Mouse (Mus musculus) E14TG2a.4 (cell line): Measurements from ENCODE around the gene 5430427O19Rik.

Experiments
- H3K27me3 ChIP-seq: 2 replicates; pipeline ENCODE4 v1.6.1; 2014; ENCODE audit warnings: low read length, control low read depth; ENCODE audit not compliant: insufficient read depth
- H3K36me3 ChIP-seq: 2 replicates; pipeline ENCODE4 v1.6.1; 2014; ENCODE audit warnings: low read length, control low read depth; ENCODE audit not compliant: insufficient read depth
- H3K4me1 ChIP-seq: replicated peaks from 2 replicates; pipeline ENCODE4 v1.6.1; 2014; ENCODE audit warnings: low read depth, low read length, control low read depth
- H3K4me3 ChIP-seq: replicated peaks from 2 replicates; pipeline ENCODE4 v1.5.1; 2014; ENCODE audit warnings: mild to moderate bottlenecking, low read length
- H3K9me3 ChIP-seq: 2 replicates; pipeline ENCODE4 v1.6.1; 2014; ENCODE audit warnings: low read length, control low read depth
- CTCF ChIP-seq: conservative IDR thresholded peaks from 2 replicates; pipeline ENCODE4 v1.5.1; 2014; ENCODE audit warnings: low read length
- NANOG ChIP-seq: IDR thresholded peaks from 2 replicates; pipeline ENCODE4 v1.6.1; 2014; ENCODE audit warnings: borderline replicate concordance, low read length, mixed read lengths
- POU5F1 ChIP-seq: IDR thresholded peaks from 2 replicates; pipeline ENCODE4 v1.6.1; 2014; ENCODE audit warnings: low read length, borderline replicate concordance

The 5430427O19Rik gene

GRCm38 (mm10) chrX:85875951-85876350, 5.8 kb downstream of the 5430427O19Rik start:
- no peak overlapping the region for H3K4me3 ChIP-seq
- H3K36me3 ChIP-seq = no peaks in the 10 kb centered on the region
- TF ChIP-seq POU5F1 = no peak
- no peak for TF ChIP-seq CTCF
- TF ChIP-seq NANOG = no peak

GRCm38 (mm10) chrX:85877747-85878146, 7.6 kb downstream of the 5430427O19Rik start:
- H3K4me1 ChIP-seq = no peaks in the 10 kb centered on the region
- no peaks in the 10 kb centered on the region for H3K36me3 ChIP-seq
- no peaks in the 10 kb centered on the region for H3K27me3 ChIP-seq
- no peaks in the 10 kb centered on the region for H3K9me3 ChIP-seq
- H3K4me3 ChIP-seq = no peak overlapping the region
- TF ChIP-seq POU5F1 = no peak
- no peak for TF ChIP-seq CTCF
- no peak for TF ChIP-seq NANOG

More at GRCm38 (mm10) chrX:85875951-85876350, 5.8 kb downstream of the 5430427O19Rik start:
- H3K4me1 ChIP-seq = no peaks in the 10 kb centered on the region
- no peaks in the 10 kb centered on the region for H3K27me3 ChIP-seq
- no peaks in the 10 kb centered on the region for H3K9me3 ChIP-seq

DNA sequence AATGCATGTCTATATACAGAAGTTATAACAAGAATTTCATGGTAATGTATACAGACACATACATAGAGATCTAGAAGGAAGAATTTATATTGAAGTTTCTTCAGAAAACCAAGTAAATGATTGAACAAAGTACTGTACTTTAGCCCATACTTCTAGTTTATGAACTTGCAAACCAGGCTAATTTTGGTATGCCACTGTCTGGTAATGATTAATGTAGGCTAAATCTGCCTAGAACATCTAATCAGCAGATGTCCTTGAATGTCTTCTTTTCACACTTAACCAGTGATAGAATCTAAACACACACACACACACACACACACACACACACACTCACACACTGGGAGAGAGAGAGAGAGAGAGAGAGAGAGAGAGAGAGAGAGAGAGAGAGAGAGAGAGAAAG, 8.1 kb downstream of the 5430427O19Rik start:
- Histone ChIP-seq H3K36me3 (no peaks in the 10 kb centered on the region), H3K9me3 (no peaks in the 10 kb centered on the region), H3K4me3 (no peak overlapping the region), H3K27me3 (no peaks in the 10 kb centered on the region), H3K4me1 (no peaks in the 10 kb centered on the region)
- no peak for TF ChIP-seq POU5F1
- no peak for TF ChIP-seq CTCF
- TF ChIP-seq NANOG = no peak

- no peaks in the 10 kb centered on the region for H3K36me3 ChIP-seq
- TF ChIP-seq CTCF (peak; percentile 35; the same call in 1 of the 2 replicates), NANOG (no peak)
- H3K27me3 ChIP-seq = no peaks in the 10 kb centered on the region
- no peaks in the 10 kb centered on the region for H3K9me3 ChIP-seq
- H3K4me3 ChIP-seq = no peak overlapping the region
- no peaks in the 10 kb centered on the region for H3K4me1 ChIP-seq
Measured at GRCm38 (mm10) chrX:85879198-85879977, 9.2 kb downstream of the 5430427O19Rik start.

DNA sequence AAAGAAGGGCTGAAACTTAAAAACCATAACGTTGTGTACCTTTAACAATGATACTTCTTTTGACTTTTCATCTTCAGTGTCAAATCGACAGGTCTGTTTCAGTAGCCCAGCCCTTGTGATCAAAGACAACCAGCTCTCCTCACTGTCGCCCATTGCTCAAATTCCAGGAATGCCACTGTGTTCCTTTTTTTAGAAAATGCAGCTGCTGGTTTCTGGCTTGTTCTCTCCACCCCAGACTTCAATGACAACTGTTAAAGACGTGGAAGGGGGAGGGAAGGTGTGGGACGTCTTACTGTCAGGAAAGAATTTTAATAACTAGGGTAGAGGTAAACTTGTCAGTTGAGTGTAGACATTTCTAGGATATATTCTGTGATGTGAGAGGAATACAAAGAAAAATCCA, 16.5 kb downstream of the 5430427O19Rik start:
- Histone ChIP-seq H3K4me3 (no peak overlapping the region), H3K9me3 (no peaks in the 10 kb centered on the region), H3K4me1 (no peaks in the 10 kb centered on the region), H3K27me3 (no peaks in the 10 kb centered on the region), H3K36me3 (no peaks in the 10 kb centered on the region)
- TF ChIP-seq CTCF (no peak), POU5F1 (no peak), NANOG (no peak)

- no peaks in the 10 kb centered on the region for H3K27me3 ChIP-seq
- H3K4me3 ChIP-seq = no peak overlapping the region
- H3K9me3 ChIP-seq = no peaks in the 10 kb centered on the region
- no peaks in the 10 kb centered on the region for H3K36me3 ChIP-seq
- H3K4me1 ChIP-seq = no peaks in the 10 kb centered on the region
- TF ChIP-seq CTCF (no peak), POU5F1 (no peak), NANOG (no peak)
Measured at GRCm38 (mm10) chrX:85901195-85901594, 31.0 kb downstream of the 5430427O19Rik start.

GRCm38 (mm10) chrX:85919034-85919433, 48.9 kb downstream of the 5430427O19Rik start:
- Histone ChIP-seq H3K4me1 (no peaks in the 10 kb centered on the region), H3K27me3 (no peaks in the 10 kb centered on the region), H3K4me3 (no peak overlapping the region), H3K36me3 (no peaks in the 10 kb centered on the region), H3K9me3 (no peaks in the 10 kb centered on the region)
- TF ChIP-seq NANOG (no peak), CTCF (peak; percentile 55), POU5F1 (no peak)

DNA sequence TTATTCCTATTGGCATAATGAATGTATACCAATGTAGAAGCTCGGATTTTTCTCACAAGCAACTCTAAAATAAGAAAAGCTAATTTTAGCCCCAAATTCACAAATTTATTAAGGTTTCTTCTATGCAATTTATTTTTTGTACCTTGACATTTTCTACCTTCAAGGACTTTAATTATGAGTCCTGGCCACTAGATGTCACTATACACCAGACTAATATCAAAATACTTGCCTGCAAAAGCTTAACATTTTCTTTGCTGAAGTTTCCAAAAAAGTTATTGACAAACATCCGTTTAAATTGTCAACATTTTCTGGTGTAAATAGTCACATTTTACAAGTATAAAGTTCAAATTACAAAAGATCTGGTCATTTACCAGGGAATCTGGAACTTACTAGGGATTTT, 62.8 kb downstream of the 5430427O19Rik start:
- H3K4me3 ChIP-seq = no peak overlapping the region
- no peaks in the 10 kb centered on the region for H3K9me3 ChIP-seq
- H3K36me3 ChIP-seq = no peaks in the 10 kb centered on the region
- no peaks in the 10 kb centered on the region for H3K27me3 ChIP-seq
- H3K4me1 ChIP-seq = no peaks in the 10 kb centered on the region
- peak; percentile 23; the same call in 1 of the 2 replicates for TF ChIP-seq CTCF
- TF ChIP-seq POU5F1 = no peak
- no peak for TF ChIP-seq NANOG
